ENCODE assay signal across 9 mouse cellular contexts in the genomic region with DNA sequence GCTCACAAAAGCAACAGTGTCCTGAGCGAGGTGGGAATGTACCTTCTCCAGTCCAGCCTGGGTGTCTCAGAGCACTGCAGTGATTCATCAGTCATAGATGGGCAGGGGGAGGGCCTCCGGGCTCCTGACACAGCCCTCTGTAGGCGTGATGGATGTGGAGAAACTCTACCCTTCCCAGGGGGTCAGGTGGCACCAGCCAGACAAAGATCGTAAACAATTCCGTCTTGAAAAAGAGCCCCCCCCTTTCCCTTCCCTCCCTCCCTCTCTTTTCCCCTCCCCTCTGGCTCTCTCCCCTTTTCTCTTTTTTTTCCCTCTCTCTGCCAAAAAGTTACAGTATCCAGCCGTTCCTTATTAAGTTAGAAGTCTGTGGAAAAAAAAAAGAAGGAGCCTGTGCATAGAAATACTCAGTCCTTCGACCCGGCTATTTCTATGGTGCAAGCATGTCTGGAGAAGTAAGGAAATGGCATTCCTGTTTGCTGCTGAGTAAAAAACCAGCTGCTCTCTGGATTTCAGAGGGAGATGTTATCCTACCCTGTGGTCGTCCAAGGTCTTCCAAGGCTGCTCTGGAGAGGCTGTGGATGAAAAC. TPM values are rescaled to one million over a fixed set of nuclear protein-coding genes. Genes with fewer than 3 reads are reported as not detected.
DNase-seq lines count a peak whose midpoint lies in the region; ATAC-seq and TF ChIP-seq lines count a peak whose summit lies in the region.
"Had no signal": no experiment of that assay in that cellular context is flagged by ENCODE, and none has a peak within 500 bp of the region (broad histone marks: within the 10 kb centered on the region; RNA-seq: fewer than 3 reads in every experiment).

No protein-coding gene starts in this region.

- TF ChIP-seq CTCF in kidney, postnatal 0 days (IDR thresholded peaks at IDR 0.05; ENCODE audit: low read depth), result 0 out of 2 replicates have a peak, but pooled peaks have one; percentile 3

- H3K4me3 ChIP-seq in kidney, postnatal 0 days (replicated peaks; ENCODE audit: low read depth, low read length), result no peak overlapping the region
- no peak overlapping the region for H3K4me3 ChIP-seq in embryonic facial prominence, embryonic 12.5 days
- H3K4me3 ChIP-seq in hindbrain, embryonic 15.5 days, result no peak overlapping the region
- H3K4me3 ChIP-seq in neural tube, embryonic 15.5 days (replicated peaks), result no peak overlapping the region

- peak; percentile 87 for ATAC-seq in kidney, postnatal 0 days (replicated peaks; ENCODE audit: low FRiP score, low read depth)
- peak; percentile 91 for ATAC-seq in embryonic facial prominence, embryonic 12.5 days (ENCODE audit: insufficient number of reproducible peaks, insufficient read depth, low FRiP score, low TSS enrichment)
- no peak for ATAC-seq in hindbrain, embryonic 15.5 days (ENCODE audit: low FRiP score, low read depth)
- ATAC-seq in neural tube, embryonic 15.5 days (ENCODE audit: low FRiP score), result peak; percentile 66
- no peak for ATAC-seq in granulocyte monocyte progenitor cell, adult 5-6 weeks (replicated peaks; ENCODE audit: poor library complexity, severe bottlenecking)

- H3K9me3 ChIP-seq in kidney, postnatal 0 days (replicated peaks; ENCODE audit: low read length), result no peaks in the 10 kb centered on the region
- H3K9me3 ChIP-seq in embryonic facial prominence, embryonic 12.5 days, result 0 out of 2 replicates have a peak, but pooled peaks cover 5% of the 10 kb centered on the region
- no peaks in the 10 kb centered on the region for H3K9me3 ChIP-seq in hindbrain, embryonic 15.5 days
- H3K9me3 ChIP-seq in neural tube, embryonic 15.5 days (replicated peaks), result no peaks in the 10 kb centered on the region

- DNase-seq in kidney, postnatal 0 days (ENCODE audit: low spot score), result peak; percentile 95
- no peak for DNase-seq in kidney, adult 18-20 months
- no peak for DNase-seq in natural killer cell, adult 2 months (ENCODE audit: low spot score in 2 of 2)
- no peak for DNase-seq in layer of hippocampus, adult 8-10 months (ENCODE audit: low spot score in 2 of 2)

- peak overlapping the region; percentile 78 for H3K27ac ChIP-seq in kidney, postnatal 0 days
- peak overlapping the region; percentile 95 for H3K27ac ChIP-seq in embryonic facial prominence, embryonic 12.5 days
- H3K27ac ChIP-seq in hindbrain, embryonic 15.5 days (replicated peaks), result peak overlapping the region; percentile 16; the same call in 1 of the 2 replicates
- H3K27ac ChIP-seq in neural tube, embryonic 15.5 days (replicated peaks), result peak overlapping the region; percentile 61
- H3K27ac ChIP-seq: liver, embryonic 14.5 days had no signal

- 11% methylated on average over 9 of the region's 9 CpGs for WGBS in kidney, postnatal 0 days
- 4% methylated on average over 9 of the region's 9 CpGs for WGBS in embryonic facial prominence, embryonic 12.5 days
- 15% methylated on average over 9 of the region's 9 CpGs for WGBS in hindbrain, embryonic 15.5 days
- WGBS in neural tube, embryonic 15.5 days, result 23% methylated on average over 9 of the region's 9 CpGs

- 0 out of 2 replicates have a peak overlapping the region, but pooled peaks have one; percentile 13 for H3K4me2 ChIP-seq in kidney, postnatal 0 days (ENCODE audit: low read length)
- peak overlapping the region; percentile 32 for H3K4me2 ChIP-seq in embryonic facial prominence, embryonic 12.5 days (replicated peaks)
- no peak overlapping the region for H3K4me2 ChIP-seq in hindbrain, embryonic 15.5 days
- H3K4me2 ChIP-seq in neural tube, embryonic 15.5 days, result no peak overlapping the region

- H3K4me1 ChIP-seq in kidney, postnatal 0 days (replicated peaks; ENCODE audit: insufficient read depth, low read length), result peaks cover 5% of the 10 kb centered on the region; the same call in 1 of the 2 replicates
- H3K4me1 ChIP-seq in embryonic facial prominence, embryonic 12.5 days, result peaks cover 42% of the 10 kb centered on the region
- H3K4me1 ChIP-seq in hindbrain, embryonic 15.5 days (replicated peaks), result peaks cover 6% of the 10 kb centered on the region
- H3K4me1 ChIP-seq in neural tube, embryonic 15.5 days, result peaks cover 16% of the 10 kb centered on the region

- no peak overlapping the region for H3K9ac ChIP-seq in kidney, postnatal 0 days (ENCODE audit: low read depth, low read length)
- H3K9ac ChIP-seq in embryonic facial prominence, embryonic 12.5 days, result no peak overlapping the region
- no peak overlapping the region for H3K9ac ChIP-seq in hindbrain, embryonic 15.5 days
- no peak overlapping the region for H3K9ac ChIP-seq in neural tube, embryonic 15.5 days (replicated peaks)
- H3K9ac ChIP-seq: liver, embryonic 14.5 days had no signal

- no peaks in the 10 kb centered on the region for H3K36me3 ChIP-seq in kidney, postnatal 0 days (ENCODE audit: insufficient read depth, low read length)
- H3K36me3 ChIP-seq in embryonic facial prominence, embryonic 12.5 days, result no peaks in the 10 kb centered on the region
- H3K36me3 ChIP-seq in hindbrain, embryonic 15.5 days, result no peaks in the 10 kb centered on the region
- no peaks in the 10 kb centered on the region for H3K36me3 ChIP-seq in neural tube, embryonic 15.5 days

- no peaks in the 10 kb centered on the region for H3K27me3 ChIP-seq in kidney, postnatal 0 days (ENCODE audit: insufficient read depth, low read length)
- no peaks in the 10 kb centered on the region for H3K27me3 ChIP-seq in embryonic facial prominence, embryonic 12.5 days
- H3K27me3 ChIP-seq in hindbrain, embryonic 15.5 days, result no peaks in the 10 kb centered on the region
- no peaks in the 10 kb centered on the region for H3K27me3 ChIP-seq in neural tube, embryonic 15.5 days (replicated peaks)

RNA-seq across cellular contexts. Expression of a gene that starts 49.2 kb away (rescaled TPM):
- polyA plus RNA-seq in kidney, postnatal 0 days (2015; fragmentation: Nextera tagmentation; extraction: Ambion mirVana), result 84.7 and 116 TPM in 2 replicates
- polyA plus RNA-seq in embryonic facial prominence, embryonic 12.5 days (2016; fragmentation: Nextera tagmentation; extraction: Ambion mirVana), result 261 and 307 TPM in 2 replicates
- 24.8 and 28.7 TPM in 2 replicates for polyA plus RNA-seq in hindbrain, embryonic 15.5 days (2015; fragmentation: Nextera tagmentation; extraction: Ambion mirVana)
- polyA plus RNA-seq in neural tube, embryonic 15.5 days (2015; fragmentation: Nextera tagmentation; extraction: Ambion mirVana), result 16.2 and 26.7 TPM in 2 replicates
- total RNA-seq in granulocyte monocyte progenitor cell, adult 5-6 weeks (2014; fragmentation: Nextera tagmentation), result not detected in 2 replicates
- not detected in 2 replicates for total RNA-seq in granulocyte monocyte progenitor cell, adult 5-6 weeks (2017)
- total RNA-seq in layer of hippocampus, adult 8-10 months (2022), result 1 to 10 TPM; 7.3 to 9.0 (median 8.2) TPM

Comparison
In these comparisons a context has a peak if more than half of its experiments do, and no peak if none do; other contexts are left out.
1. ATAC-seq: peak in kidney, postnatal 0 days (single experiment), embryonic facial prominence, embryonic 12.5 days (single experiment) and neural tube, embryonic 15.5 days (single experiment); none in hindbrain, embryonic 15.5 days (single experiment) and granulocyte monocyte progenitor cell, adult 5-6 weeks (single experiment).
2. H3K27ac ChIP-seq: peak in every context shown above with its lines; median percentile 95 in embryonic facial prominence, embryonic 12.5 days; 78 in kidney, postnatal 0 days; 61 in neural tube, embryonic 15.5 days; 16 in hindbrain, embryonic 15.5 days.
3. H3K4me2 ChIP-seq: peak in kidney, postnatal 0 days (single experiment) and embryonic facial prominence, embryonic 12.5 days (single experiment); none in hindbrain, embryonic 15.5 days (single experiment) and neural tube, embryonic 15.5 days (single experiment).